Mouse (Mus musculus) megakaryocyte, embryonic 14.5 days (primary cell): ENCODE measurements around the gene Ptpn12. TPM values are rescaled to one million over a fixed set of nuclear protein-coding genes. Genes with fewer than 3 reads are reported as not detected.

Experiments used
- H3K27me3 ChIP-seq: replicated peaks from 2 replicates; pipeline ENCODE3; 2012; ENCODE audit warnings: inconsistent platforms
- H3K36me3 ChIP-seq: replicated peaks from 2 replicates; pipeline ENCODE3; 2012; ENCODE audit warnings: low read length, inconsistent platforms, mixed read lengths
- H3K4me1 ChIP-seq: 2 replicates; pipeline ENCODE4 v1.6.1; 2012; ENCODE audit warnings: inconsistent platforms
- H3K4me3 ChIP-seq: replicated peaks from 2 replicates; pipeline ENCODE3; 2012; ENCODE audit warnings: moderate library complexity, mild to moderate bottlenecking, inconsistent platforms
- H3K9me3 ChIP-seq: 2 replicates; pipeline ENCODE4 v1.6.1; 2012; ENCODE audit warnings: inconsistent platforms
- FLI1 ChIP-seq: IDR thresholded peaks from 2 replicates; pipeline ENCODE4 v1.6.1; 2012; ENCODE audit warnings: low read length, inconsistent platforms, mixed read lengths
- GATA1 ChIP-seq: IDR thresholded peaks from 3 replicates; pipeline ENCODE4 v1.6.1; 2012; ENCODE audit warnings: mixed read lengths, low read length, inconsistent platforms, borderline replicate concordance
- polyA plus RNA-seq: library from polyadenylated mRNA; stranded (reverse); fragments of >175 nt; gene quantifications from 2 replicates; pipeline ENCODE4 v1.2.3, GENCODE M21; 2012; ENCODE audit warnings: low replicate concordance; ENCODE audit not compliant: insufficient read depth

Ptpn12 gene
- polyA plus RNA-seq = 20.9 and 34.8 TPM in 2 replicates

DNA sequence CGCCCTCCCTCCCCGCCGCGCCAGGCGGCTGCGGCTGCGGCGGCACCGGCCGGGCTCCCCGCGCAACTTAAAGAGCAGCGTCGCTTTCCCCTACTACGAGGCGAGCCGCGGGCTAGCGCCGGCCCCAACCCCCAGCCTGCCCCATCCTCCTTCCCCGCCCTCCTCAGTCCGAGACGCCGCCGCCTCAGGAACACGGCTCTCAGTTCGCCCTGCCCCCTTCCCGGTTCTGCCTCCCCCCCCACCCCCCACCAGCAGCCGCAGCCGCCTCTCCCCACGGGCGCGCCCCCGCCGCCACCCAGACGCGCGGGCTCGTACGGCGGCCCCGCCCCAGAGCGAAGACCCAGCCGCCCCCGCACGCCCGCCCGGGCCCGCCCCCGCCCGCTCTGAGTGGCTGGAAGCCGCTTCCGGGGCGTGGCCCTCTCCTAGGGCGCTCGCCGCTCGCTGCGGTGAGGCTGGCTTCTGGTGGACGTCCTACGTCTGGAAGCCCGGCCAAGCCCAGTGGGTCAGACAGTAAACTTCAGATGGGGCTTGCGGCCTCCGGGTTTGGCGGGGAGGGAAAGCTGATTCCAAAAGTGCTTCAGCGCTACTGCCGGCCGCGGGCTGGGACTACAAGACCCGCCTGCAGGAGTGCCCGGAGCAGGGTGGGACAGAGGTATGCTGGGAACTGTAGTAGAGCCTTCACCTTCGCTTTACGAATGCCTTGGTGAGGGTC, at the start of gene Ptpn12:
Ptpn12 (minus strand) TSS at position 92 of the 712 bp plus-strand sequence.
- peak within 1 kb of the TSS; percentile 95 for H3K4me3 ChIP-seq
- peaks cover 32% of the 10 kb centered on the region for H3K4me1 ChIP-seq
- no peaks in the 10 kb centered on the region for H3K9me3 ChIP-seq
- peaks cover 10% of the 10 kb centered on the region for H3K36me3 ChIP-seq
- TF ChIP-seq GATA1 = no peak
- no peak for TF ChIP-seq FLI1
- no peaks in the 10 kb centered on the region for H3K27me3 ChIP-seq

DNA sequence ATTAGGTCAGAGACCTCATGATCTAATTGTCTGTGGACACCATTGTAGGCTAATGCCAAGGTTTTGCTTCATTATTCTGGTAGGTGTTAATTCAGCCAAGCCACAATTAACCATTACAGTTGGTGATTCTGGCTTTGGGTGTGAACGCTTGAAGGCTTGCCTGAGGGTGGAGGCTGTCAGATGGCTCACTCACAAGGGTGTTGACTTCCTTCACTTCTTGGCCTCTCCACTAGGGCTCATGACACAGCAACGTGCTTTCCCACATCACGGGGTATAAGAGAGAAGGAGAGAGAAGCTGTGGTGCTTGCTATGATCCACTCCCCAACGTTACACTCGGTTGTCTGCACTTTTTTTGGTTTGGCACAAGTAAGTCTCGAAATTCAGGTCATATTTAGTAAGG, 35.5 kb upstream of the Ptpn12 start:
- peaks cover 4% of the 10 kb centered on the region for H3K9me3 ChIP-seq
- H3K4me3 ChIP-seq = no peak overlapping the region
- peaks cover 25% of the 10 kb centered on the region for H3K4me1 ChIP-seq
- no peaks in the 10 kb centered on the region for H3K27me3 ChIP-seq
- TF ChIP-seq GATA1 = no peak
- TF ChIP-seq FLI1 = no peak
- H3K36me3 ChIP-seq = no peaks in the 10 kb centered on the region

DNA sequence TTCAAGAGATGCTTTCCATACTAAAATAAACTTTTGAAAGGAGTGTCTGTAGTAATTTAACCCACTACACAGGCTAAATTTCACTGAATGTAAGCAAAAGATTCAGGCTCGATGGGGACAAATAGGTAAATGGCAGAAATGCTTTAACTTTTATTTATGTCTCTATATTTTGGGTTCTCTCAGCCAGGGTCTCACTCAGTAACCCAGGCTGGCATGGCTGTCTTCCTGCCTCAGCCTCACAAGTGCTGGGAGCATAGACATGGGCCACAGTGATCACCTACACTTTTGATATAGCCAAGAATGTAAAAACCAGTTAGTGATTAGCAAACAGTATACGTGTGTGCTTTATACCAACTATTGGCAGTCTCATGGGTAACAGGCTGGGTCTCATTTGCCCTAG, 1.5 kb upstream of the Ptpn12 start:
- TF ChIP-seq GATA1 (no peak), FLI1 (no peak)
- Histone ChIP-seq H3K27me3 (no peaks in the 10 kb centered on the region), H3K36me3 (peaks cover 2% of the 10 kb centered on the region), H3K4me1 (peaks cover 21% of the 10 kb centered on the region), H3K4me3 (peak overlapping the region; percentile 95), H3K9me3 (no peaks in the 10 kb centered on the region)

DNA sequence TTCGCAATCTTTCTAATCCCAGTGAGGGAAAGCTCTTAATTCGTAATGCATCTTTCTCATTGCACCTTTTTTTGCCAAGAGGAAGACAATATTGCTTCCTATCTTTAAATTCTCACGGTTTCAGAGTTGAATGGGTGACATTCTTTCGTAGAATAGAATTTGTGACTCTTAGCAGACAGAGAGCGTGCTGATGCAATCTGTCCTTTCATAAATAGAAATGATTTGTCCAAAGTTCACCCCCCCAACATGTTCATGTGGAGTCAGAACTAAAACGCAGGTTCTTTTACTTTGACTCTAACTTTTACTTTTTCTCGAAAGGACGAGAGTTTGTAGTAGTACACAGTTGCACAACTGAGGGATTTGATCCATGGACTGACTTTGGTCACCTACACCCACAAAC, 884 bp upstream of the Ptpn12 start:
- peaks cover 26% of the 10 kb centered on the region for H3K4me1 ChIP-seq
- peak overlapping the region; percentile 95 for H3K4me3 ChIP-seq
- H3K9me3 ChIP-seq = no peaks in the 10 kb centered on the region
- TF ChIP-seq GATA1 (no peak), FLI1 (no peak)
- peaks cover 6% of the 10 kb centered on the region for H3K36me3 ChIP-seq
- H3K27me3 ChIP-seq = no peaks in the 10 kb centered on the region

DNA sequence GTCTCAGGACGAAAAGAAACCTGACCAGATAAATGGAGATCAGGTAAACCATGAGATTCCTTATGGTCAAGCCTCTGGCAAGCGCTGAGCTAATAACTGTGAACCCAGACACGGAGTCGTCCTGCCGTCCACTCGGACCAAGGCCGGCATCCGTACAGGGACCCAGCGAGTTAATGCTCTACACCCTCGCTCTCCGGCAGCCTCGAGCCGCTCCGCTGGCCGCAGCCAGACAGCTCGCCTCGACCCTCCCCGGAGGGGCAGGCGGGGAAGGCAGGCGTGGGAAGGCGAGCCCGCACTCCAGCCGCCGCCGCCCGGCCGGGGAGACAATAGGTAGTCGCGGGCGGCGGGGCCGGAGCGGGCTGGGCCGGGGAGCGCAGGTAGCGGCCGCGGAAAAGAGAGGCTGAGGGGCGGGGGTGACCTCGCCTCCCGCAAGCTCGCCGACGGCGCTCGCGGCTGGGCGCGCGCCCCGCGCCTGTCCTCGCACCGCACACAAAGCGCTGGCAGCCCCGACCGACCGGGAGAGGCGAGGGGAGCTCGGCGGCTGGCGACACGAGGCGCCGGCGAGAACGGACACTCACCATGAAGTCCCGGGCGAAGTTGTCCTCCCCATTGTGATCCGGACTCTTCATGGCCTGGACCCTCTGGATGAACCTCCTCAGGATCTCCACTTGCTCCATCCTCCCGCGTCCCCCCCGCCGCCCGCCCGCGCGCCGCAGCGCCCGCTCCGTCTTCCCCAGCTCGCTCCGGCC, 466 bp downstream of the Ptpn12 start:
- peak overlapping the region; percentile 95 for H3K4me3 ChIP-seq
- TF ChIP-seq FLI1 = no peak
- no peak for TF ChIP-seq GATA1
- H3K9me3 ChIP-seq = no peaks in the 10 kb centered on the region
- peaks cover 40% of the 10 kb centered on the region for H3K4me1 ChIP-seq
- peaks cover 10% of the 10 kb centered on the region for H3K36me3 ChIP-seq
- H3K27me3 ChIP-seq = no peaks in the 10 kb centered on the region

DNA sequence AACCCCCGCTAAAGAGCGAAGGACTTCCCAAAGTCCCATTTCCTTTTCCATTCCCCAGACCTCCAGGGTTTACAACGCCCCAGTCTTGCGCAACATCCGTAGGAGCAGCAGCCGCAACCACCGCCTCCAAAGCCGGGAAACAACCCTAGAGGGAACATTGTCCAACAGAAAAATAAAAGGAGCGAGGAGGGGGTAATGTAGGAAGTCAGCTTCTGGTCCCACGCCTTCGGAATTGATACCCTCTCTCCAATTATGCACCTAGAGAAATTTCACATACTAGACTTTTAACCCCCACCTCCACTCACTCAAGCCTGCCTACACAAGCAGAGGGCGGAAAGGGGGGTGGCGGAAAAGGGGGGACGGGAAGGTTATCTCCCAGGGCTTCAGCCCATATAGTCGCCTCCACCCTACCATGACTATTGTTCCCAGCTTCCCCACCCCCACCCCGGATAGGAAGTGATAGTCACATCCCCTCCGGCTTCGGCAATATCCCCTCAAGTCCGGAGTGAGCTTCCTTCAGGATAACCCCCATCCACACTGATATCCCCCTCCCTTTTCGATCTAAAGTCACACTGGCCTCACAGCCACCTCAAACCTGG, 1.1 kb downstream of the Ptpn12 start:
- Histone ChIP-seq H3K36me3 (peaks cover 10% of the 10 kb centered on the region), H3K4me1 (peaks cover 44% of the 10 kb centered on the region), H3K27me3 (no peaks in the 10 kb centered on the region), H3K4me3 (peak overlapping the region; percentile 95), H3K9me3 (no peaks in the 10 kb centered on the region)
- TF ChIP-seq GATA1 (no peak), FLI1 (0 out of 2 replicates have a peak, but pooled peaks have one; percentile 40)

DNA sequence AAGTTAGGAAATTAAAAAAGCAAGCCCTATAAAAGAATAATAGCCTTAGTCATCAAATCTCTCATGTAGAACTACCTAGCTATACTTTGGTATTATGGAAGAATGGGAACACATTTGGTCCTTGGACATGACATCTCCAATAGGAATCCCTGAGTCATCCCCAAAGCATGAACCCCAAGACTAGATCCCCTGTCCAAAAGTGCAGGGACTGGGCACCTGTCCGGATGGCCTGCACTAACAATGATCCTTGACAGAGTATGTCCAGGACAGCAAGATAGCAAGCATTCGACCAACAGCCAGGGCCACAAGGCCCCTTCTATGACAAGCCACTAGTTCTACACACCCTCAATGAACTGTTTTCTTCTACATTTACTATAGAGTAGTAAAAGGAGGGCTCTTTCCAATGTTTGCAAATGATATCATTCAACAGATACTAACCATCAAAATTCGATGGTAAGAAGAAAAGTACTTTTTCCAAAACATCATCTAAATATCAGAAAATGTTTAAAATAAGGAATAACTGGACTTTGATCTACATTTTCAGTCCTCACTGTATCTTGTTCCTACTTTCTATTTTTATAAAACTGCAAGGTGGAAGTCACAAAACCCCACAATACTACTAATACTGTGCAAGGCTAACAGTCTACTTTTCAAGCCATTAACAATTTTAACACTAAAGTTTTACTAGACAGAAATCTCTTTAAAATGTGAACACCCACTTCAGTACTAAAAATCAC, 2.0 kb downstream of the Ptpn12 start:
- Histone ChIP-seq H3K4me3 (peak overlapping the region; percentile 95), H3K9me3 (no peaks in the 10 kb centered on the region), H3K4me1 (peaks cover 52% of the 10 kb centered on the region), H3K27me3 (no peaks in the 10 kb centered on the region), H3K36me3 (peaks cover 17% of the 10 kb centered on the region)
- TF ChIP-seq FLI1 (no peak), GATA1 (no peak)

DNA sequence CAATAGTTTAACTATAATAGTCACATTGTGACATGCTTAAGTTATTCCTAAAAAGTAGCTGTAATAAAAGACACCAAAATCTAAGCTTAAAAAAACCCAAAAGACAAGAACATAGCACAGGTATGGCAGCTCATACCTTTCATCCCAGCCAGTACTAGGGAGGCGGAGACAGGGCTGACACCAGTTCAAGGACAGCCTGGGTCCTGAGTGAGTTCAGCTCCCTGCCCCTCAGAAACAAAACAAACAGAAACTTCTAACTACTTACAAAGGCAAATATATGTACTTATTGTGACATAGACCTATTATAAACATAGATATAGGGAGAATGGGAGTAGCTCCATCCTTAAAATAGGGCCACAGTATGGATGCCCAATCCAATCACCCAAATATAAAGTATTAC, 3.2 kb downstream of the Ptpn12 start:
- peaks cover 54% of the 10 kb centered on the region for H3K4me1 ChIP-seq
- TF ChIP-seq GATA1 = no peak
- no peak for TF ChIP-seq FLI1

DNA sequence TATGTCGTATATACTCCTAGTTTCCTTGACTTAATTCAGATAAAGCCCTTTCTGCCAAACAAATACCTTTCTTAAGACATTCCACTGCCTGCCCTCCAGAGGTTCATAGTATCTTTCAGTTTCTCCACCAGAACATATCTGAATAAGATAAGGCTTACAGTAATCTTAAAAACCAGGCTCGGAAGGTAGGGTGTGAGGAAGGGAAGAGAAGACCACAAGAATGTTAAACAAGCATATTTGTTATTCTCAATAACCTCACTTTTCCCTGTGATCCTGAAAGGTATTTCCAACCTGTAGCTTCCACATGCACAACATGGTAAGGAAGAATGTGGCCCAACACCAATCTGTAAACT, 5.0 kb downstream of the Ptpn12 start:
- H3K27me3 ChIP-seq = no peaks in the 10 kb centered on the region
- no peak for TF ChIP-seq FLI1
- no peak for TF ChIP-seq GATA1
- H3K9me3 ChIP-seq = no peaks in the 10 kb centered on the region
- peaks cover 67% of the 10 kb centered on the region for H3K4me1 ChIP-seq
- peaks cover 33% of the 10 kb centered on the region for H3K36me3 ChIP-seq
- H3K4me3 ChIP-seq = peak overlapping the region; percentile 82

More for the DNA sequence above, 3.2 kb downstream of the Ptpn12 start:
- Histone ChIP-seq H3K4me3 (peak overlapping the region; percentile 85), H3K27me3 (no peaks in the 10 kb centered on the region), H3K9me3 (no peaks in the 10 kb centered on the region), H3K36me3 (peaks cover 27% of the 10 kb centered on the region)

DNA sequence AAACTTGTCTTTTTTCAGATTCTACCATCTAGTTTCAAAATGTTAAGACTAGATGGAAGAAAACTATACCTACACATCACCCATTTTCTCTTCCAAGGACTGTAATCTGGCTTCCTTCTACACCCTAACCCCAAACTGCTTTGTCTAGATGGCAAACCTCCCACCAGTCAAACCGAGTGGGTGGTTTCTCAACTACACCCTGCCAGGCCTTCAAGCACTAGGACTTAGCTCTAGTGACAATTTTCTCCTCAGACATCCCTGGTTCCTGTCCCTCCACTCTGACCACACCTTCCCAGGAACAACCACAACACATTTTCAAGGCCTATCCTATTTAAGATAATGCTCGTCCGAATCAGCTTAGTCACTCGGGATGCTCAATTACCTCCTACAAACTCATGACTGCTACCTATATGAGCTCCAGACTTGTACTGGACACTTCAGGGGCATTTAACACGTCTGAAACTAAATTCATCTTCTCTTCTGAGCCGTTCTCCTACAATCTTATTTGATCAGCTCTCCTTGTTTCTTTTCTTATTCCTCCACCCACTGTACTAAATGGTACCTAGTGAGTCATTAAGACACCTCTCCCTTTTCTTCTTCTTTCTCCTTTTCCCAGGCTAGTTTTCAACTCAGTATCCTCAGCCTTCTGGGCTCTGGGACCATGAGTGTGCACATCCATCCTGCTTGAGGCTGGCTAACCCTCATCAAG, 5.5 kb downstream of the Ptpn12 start:
- Histone ChIP-seq H3K4me3 (peak overlapping the region; percentile 82), H3K36me3 (peaks cover 38% of the 10 kb centered on the region)

More for the DNA sequence above, 5.5 kb downstream of the Ptpn12 start:
- H3K4me1 ChIP-seq = peaks cover 72% of the 10 kb centered on the region
- no peaks in the 10 kb centered on the region for H3K27me3 ChIP-seq
- no peaks in the 10 kb centered on the region for H3K9me3 ChIP-seq
- no peak for TF ChIP-seq GATA1
- no peak for TF ChIP-seq FLI1
